Comparison of ENCODE assay signal across 18 mouse cellular contexts in genomic region chr9:63553628-63554027, GRCm38 (mm10). TPM values are rescaled to one million over a fixed set of nuclear protein-coding genes. Genes with fewer than 3 reads are reported as not detected.
A peak's percentile ranks its signal among the peaks of the same experiment; 100 is the strongest.
DNase-seq lines count a peak whose midpoint lies in the region.
"Had no signal": no experiment of that assay in that cellular context is flagged by ENCODE, and none has a peak within 500 bp of the region (broad histone marks: within the 10 kb centered on the region; RNA-seq: fewer than 3 reads in every experiment).

No protein-coding gene starts in this region.

- peak; percentile 21 for DNase-seq in layer of hippocampus, adult 8-10 months (ENCODE audit: low spot score in 2 of 2)
- no peak for DNase-seq in layer of hippocampus, postnatal 25 days (ENCODE audit: extremely low spot score in 1 of 2, low spot score in 1 of 2)
- DNase-seq in right cerebral cortex, adult 2 months (ENCODE audit: low spot score in 2 of 2): peak; percentile 20 to 45
- DNase-seq in right cerebral cortex, postnatal 4 days: no peak
- DNase-seq in Muller cell, postnatal 12 days (ENCODE audit: inconsistent ontology term): peak; percentile 66
- DNase-seq in telencephalon, adult 2 months (ENCODE audit: low read depth, low spot score): peak; percentile 76
- no peak for DNase-seq in lung, postnatal 25 days (ENCODE audit: low spot score)
- DNase-seq: adrenal gland, postnatal 14 days; B cell, adult 2 months; cerebellum, adult 18-20 months; cerebellum, adult 9-11 months; cerebellum, postnatal 36 days; gastrocnemius, postnatal 10 days; heart, adult 2 months had no signal

RNA-seq across cellular contexts. Expression of gene Iqch, which starts 48.7 kb away (rescaled TPM):
- total RNA-seq in layer of hippocampus, adult 8-10 months (2022): under 1 TPM in 1 of 4 experiments, not detected in 3; 0.18 TPM
- total RNA-seq in layer of hippocampus, postnatal 25 days (2021): under 1 TPM; 0.12 to 0.25 TPM
- total RNA-seq: adrenal gland, adult 18-20 months; gastrocnemius, postnatal 10 days; gastrocnemius, postnatal 4 days; heart, adult 2 months; heart, postnatal 25 days; MEL had no signal

RNA-seq across cellular contexts. Expression of gene Aagab, which starts 48.8 kb away (rescaled TPM):
- 10 to 100 TPM; 50.0 to 62.6 (median 61.7) TPM for total RNA-seq in layer of hippocampus, adult 8-10 months (2022)
- total RNA-seq in layer of hippocampus, postnatal 25 days (2021): 10 to 100 TPM; 55.6 to 60.3 TPM

Comparison
In these comparisons a context has a peak if more than half of its experiments do, and no peak if none do; other contexts are left out.
1. DNase-seq: peak in layer of hippocampus, adult 8-10 months (2 of 2), right cerebral cortex, adult 2 months (2 of 2), Muller cell, postnatal 12 days (single experiment) and telencephalon, adult 2 months (single experiment); none in layer of hippocampus, postnatal 25 days (0 of 2), right cerebral cortex, postnatal 4 days (single experiment) and lung, postnatal 25 days (single experiment).